Mouse (Mus musculus): ENCODE data around the gene Colec11. TPM values are rescaled to one million over a fixed set of nuclear protein-coding genes. Genes with fewer than 3 reads are reported as not detected.

Gene Colec11
- polyA plus RNA-seq (2015; fragmentation: Nextera tagmentation; extraction: Ambion mirVana), result 1.0 TPM in 2 replicates

- 68% methylated on average over 5 of the region's 5 CpGs for WGBS
- no peak within 1 kb of the TSS for H3K27ac ChIP-seq
- no peaks in the 10 kb centered on the region; the same call in 1 of the 2 replicates for H3K4me1 ChIP-seq
- no peaks in the 10 kb centered on the region for H3K27me3 ChIP-seq (replicated peaks)
- H3K4me3 ChIP-seq, result no peak within 1 kb of the TSS
- H3K9ac ChIP-seq, result no peak within 1 kb of the TSS
- no peaks in the 10 kb centered on the region for H3K9me3 ChIP-seq
- H3K4me2 ChIP-seq, result no peak within 1 kb of the TSS
- H3K36me3 ChIP-seq (replicated peaks), result no peaks in the 10 kb centered on the region; the same call in 1 of the 2 replicates
- no peak for ATAC-seq (replicated peaks)
These were observed at the start of gene Colec11 for GRCm38 (mm10) chr12:28623195-28623594. Gene Colec11, minus strand, starts transcription at chr12:28623377.

- Histone ChIP-seq H3K4me1 (no peaks in the 10 kb centered on the region), H3K4me3 (no peak overlapping the region), H3K36me3 (replicated peaks) (no peaks in the 10 kb centered on the region), H3K27me3 (replicated peaks) (no peaks in the 10 kb centered on the region), H3K4me2 (no peak overlapping the region), H3K9me3 (no peaks in the 10 kb centered on the region), H3K27ac (no peak overlapping the region), H3K9ac (no peak overlapping the region)
- WGBS, result 51% methylated on average over 8 of the region's 8 CpGs
- ATAC-seq (replicated peaks), result no peak
These were observed 44.1 kb upstream of the Colec11 start for GRCm38 (mm10) chr12:28667287-28667686.

GRCm38 (mm10) chr12:28666734-28667133 is 43.6 kb upstream of the Colec11 start:
- no peaks in the 10 kb centered on the region for H3K27me3 ChIP-seq (replicated peaks)
- 80% methylated on average over 4 of the region's 4 CpGs for WGBS
- H3K4me1 ChIP-seq, result no peaks in the 10 kb centered on the region
- H3K9me3 ChIP-seq, result no peaks in the 10 kb centered on the region
- H3K4me2 ChIP-seq, result no peak overlapping the region
- ATAC-seq (replicated peaks), result no peak
- H3K27ac ChIP-seq, result no peak overlapping the region
- H3K36me3 ChIP-seq (replicated peaks), result no peaks in the 10 kb centered on the region
- H3K9ac ChIP-seq, result no peak overlapping the region
- no peak overlapping the region for H3K4me3 ChIP-seq

GRCm38 (mm10) chr12:28662628-28663027 is 39.5 kb upstream of the Colec11 start:
- no peak overlapping the region for H3K27ac ChIP-seq
- no peaks in the 10 kb centered on the region for H3K27me3 ChIP-seq (replicated peaks)
- no peak for ATAC-seq (replicated peaks)
- H3K9ac ChIP-seq, result no peak overlapping the region
- H3K4me1 ChIP-seq, result no peaks in the 10 kb centered on the region
- H3K4me3 ChIP-seq, result no peak overlapping the region
- WGBS, result 89% methylated on average over 4 of the region's 4 CpGs
- no peak overlapping the region for H3K4me2 ChIP-seq
- H3K9me3 ChIP-seq, result no peaks in the 10 kb centered on the region
- peaks cover 25% of the 10 kb centered on the region for H3K36me3 ChIP-seq (replicated peaks)

GRCm38 (mm10) chr12:28649141-28650110 is 26.2 kb upstream of the Colec11 start, which contains the start of gene Rnaseh1:
Gene Rnaseh1, plus strand, starts transcription at chr12:28649602.
- H3K27ac ChIP-seq, result peak within 1 kb of the TSS; percentile 90
- 1% methylated on average over 52 of the region's 52 CpGs for WGBS
- H3K36me3 ChIP-seq (replicated peaks), result peaks cover 9% of the 10 kb centered on the region; the same call in 1 of the 2 replicates
- peak within 1 kb of the TSS; percentile 60 for H3K4me2 ChIP-seq
- peak within 1 kb of the TSS; percentile 79 for H3K4me3 ChIP-seq
- peak within 1 kb of the TSS; percentile 70 for H3K9ac ChIP-seq
- H3K27me3 ChIP-seq (replicated peaks), result 0 out of 2 replicates have a peak, but pooled peaks cover 5% of the 10 kb centered on the region
- H3K4me1 ChIP-seq, result peaks cover 15% of the 10 kb centered on the region
- H3K9me3 ChIP-seq, result no peaks in the 10 kb centered on the region
- ATAC-seq (replicated peaks), result peak; percentile 98

- H3K9me3 ChIP-seq, result no peaks in the 10 kb centered on the region
- no peak overlapping the region for H3K4me3 ChIP-seq
- H3K4me1 ChIP-seq, result peaks cover 13% of the 10 kb centered on the region
- H3K9ac ChIP-seq, result no peak overlapping the region
- H3K36me3 ChIP-seq (replicated peaks), result no peaks in the 10 kb centered on the region
- no peak overlapping the region for H3K27ac ChIP-seq
- WGBS, result 75% methylated on average over 2 of the region's 2 CpGs
- H3K27me3 ChIP-seq (replicated peaks), result no peaks in the 10 kb centered on the region
- H3K4me2 ChIP-seq, result no peak overlapping the region
- ATAC-seq (replicated peaks), result no peak
These were observed 15.6 kb upstream of the Colec11 start for GRCm38 (mm10) chr12:28638778-28639177.

GRCm38 (mm10) chr12:28636543-28636942 is 13.4 kb upstream of the Colec11 start:
- no peak overlapping the region for H3K27ac ChIP-seq
- no peaks in the 10 kb centered on the region for H3K27me3 ChIP-seq (replicated peaks)
- no peak for ATAC-seq (replicated peaks)
- no peaks in the 10 kb centered on the region for H3K9me3 ChIP-seq
- peak overlapping the region; percentile 77; the same call in 1 of the 2 replicates for H3K4me3 ChIP-seq
- WGBS, result 93% methylated on average over 6 of the region's 6 CpGs
- H3K4me1 ChIP-seq, result peaks cover 28% of the 10 kb centered on the region
- H3K4me2 ChIP-seq, result peak overlapping the region; percentile 51
- H3K9ac ChIP-seq, result no peak overlapping the region
- H3K36me3 ChIP-seq (replicated peaks), result peaks cover 20% of the 10 kb centered on the region

- 4% methylated on average over 69 of the region's 69 CpGs for WGBS
- peak within 1 kb of the TSS; percentile 97 for H3K9ac ChIP-seq
- H3K4me3 ChIP-seq, result peak within 1 kb of the TSS; percentile 77
- peaks cover 28% of the 10 kb centered on the region for H3K4me1 ChIP-seq
- peak within 1 kb of the TSS; percentile 87 for H3K27ac ChIP-seq
- no peaks in the 10 kb centered on the region for H3K9me3 ChIP-seq
- peak within 1 kb of the TSS; percentile 61 for H3K4me2 ChIP-seq
- ATAC-seq (replicated peaks), result peak; percentile 98
- H3K36me3 ChIP-seq (replicated peaks), result peaks cover 27% of the 10 kb centered on the region
- no peaks in the 10 kb centered on the region for H3K27me3 ChIP-seq (replicated peaks)
These were observed 12.6 kb upstream of the Colec11 start, which contains the start of gene Rps7 for GRCm38 (mm10) chr12:28635535-28636476. Gene Rps7, minus strand, starts transcription at chr12:28635953.

- Histone ChIP-seq H3K4me3 (peak overlapping the region; percentile 77), H3K36me3 (replicated peaks) (peaks cover 34% of the 10 kb centered on the region), H3K4me2 (peak overlapping the region; percentile 61), H3K9me3 (no peaks in the 10 kb centered on the region), H3K27ac (peak overlapping the region; percentile 87), H3K27me3 (replicated peaks) (no peaks in the 10 kb centered on the region), H3K9ac (peak overlapping the region; percentile 97), H3K4me1 (peaks cover 28% of the 10 kb centered on the region)
- ATAC-seq (replicated peaks), result peak; percentile 41
- 2% methylated on average over 23 of the region's 23 CpGs for WGBS
These were observed 11.9 kb upstream of the Colec11 start for GRCm38 (mm10) chr12:28635058-28635534.

- H3K36me3 ChIP-seq (replicated peaks), result peaks cover 43% of the 10 kb centered on the region
- H3K4me1 ChIP-seq, result peaks cover 12% of the 10 kb centered on the region; the same call in 1 of the 2 replicates
These were observed 5.3 kb upstream of the Colec11 start for GRCm38 (mm10) chr12:28628436-28628835.

GRCm38 (mm10) chr12:28627092-28627491 is 3.9 kb upstream of the Colec11 start:
- H3K27ac ChIP-seq, result no peak overlapping the region
- H3K4me1 ChIP-seq, result 0 out of 2 replicates have a peak, but pooled peaks cover under 1% of the 10 kb centered on the region
- H3K4me2 ChIP-seq, result no peak overlapping the region
- 83% methylated on average over 4 of the region's 4 CpGs for WGBS
- H3K9ac ChIP-seq, result no peak overlapping the region
- H3K36me3 ChIP-seq (replicated peaks), result peaks cover 30% of the 10 kb centered on the region
- no peaks in the 10 kb centered on the region for H3K9me3 ChIP-seq
- no peak for ATAC-seq (replicated peaks)
- H3K27me3 ChIP-seq (replicated peaks), result no peaks in the 10 kb centered on the region
- no peak overlapping the region for H3K4me3 ChIP-seq

More at GRCm38 (mm10) chr12:28628436-28628835, 5.3 kb upstream of the Colec11 start:
- H3K27ac ChIP-seq, result no peak overlapping the region
- H3K4me2 ChIP-seq, result no peak overlapping the region
- H3K4me3 ChIP-seq, result no peak overlapping the region
- no peak overlapping the region for H3K9ac ChIP-seq
- no peaks in the 10 kb centered on the region for H3K9me3 ChIP-seq
- 90% methylated on average over 2 of the region's 2 CpGs for WGBS
- no peaks in the 10 kb centered on the region for H3K27me3 ChIP-seq (replicated peaks)
- no peak for ATAC-seq (replicated peaks)

Data from midbrain, embryonic 15.5 days (tissue).